Mouse (Mus musculus) cerebellum, postnatal 14 days (tissue): Measurements from ENCODE around the gene Hddc2.
"Not testable (repeated sequence)": the region's sequence is repeated elsewhere in the genome, so short reads cannot be mapped to it uniquely, and the experiment has no call there.

Experiments used
- DNase-seq, 2 experiments: peaks; one replicate each; pipeline ENCODE4 v3.0.0; 2021; ENCODE audit warnings: mixed read lengths in 2 of 2

Hddc2 gene

GRCm38 (mm10) chr10:31354141-31354540 is 41.0 kb downstream of the Hddc2 start:
- DNase-seq = no peak

- DNase-seq = no peak
Measured at GRCm38 (mm10) chr10:31354886-31355461, 41.8 kb downstream of the Hddc2 start.

- DNase-seq = no peak
Measured at GRCm38 (mm10) chr10:31359749-31360148, 46.6 kb downstream of the Hddc2 start.

GRCm38 (mm10) chr10:31370200-31370599 is 57.0 kb downstream of the Hddc2 start:
- not testable (repeated sequence) for DNase-seq
